Mouse (Mus musculus) retina, embryonic 14.5 days (tissue): ENCODE measurements around the gene Vwc2l.
A peak's percentile ranks its signal among the peaks of the same experiment; 100 is the strongest.

Experiments
- DNase-seq: peaks from one replicate; pipeline ENCODE4 v3.0.0-alpha.2; 2015; ENCODE audit warnings: low spot score

Vwc2l gene

GRCm38 (mm10) chr1:70725655-70726066 lies at the start of gene Vwc2l:
Vwc2l (plus strand) TSS chr1:70725715.
- peak; percentile 86 for DNase-seq

GRCm38 (mm10) chr1:70692529-70692928 lies 33.0 kb upstream of the Vwc2l start:
- DNase-seq: no peak

GRCm38 (mm10) chr1:70700270-70700669 lies 25.2 kb upstream of the Vwc2l start:
- DNase-seq: no peak

- no peak for DNase-seq
Observed at GRCm38 (mm10) chr1:70703934-70704333, 21.6 kb upstream of the Vwc2l start.

GRCm38 (mm10) chr1:70705821-70706220 lies 19.7 kb upstream of the Vwc2l start:
- no peak for DNase-seq

- DNase-seq: no peak
Observed at GRCm38 (mm10) chr1:70725045-70725444, 470 bp upstream of the Vwc2l start.

GRCm38 (mm10) chr1:70787146-70787545 lies 61.6 kb downstream of the Vwc2l start:
- DNase-seq: no peak

GRCm38 (mm10) chr1:70791636-70792035 lies 66.1 kb downstream of the Vwc2l start:
- no peak for DNase-seq

- DNase-seq: no peak
Observed at GRCm38 (mm10) chr1:70795094-70795493, 69.6 kb downstream of the Vwc2l start.

GRCm38 (mm10) chr1:70803401-70803800 lies 77.9 kb downstream of the Vwc2l start:
- no peak for DNase-seq

- no peak for DNase-seq
Observed at GRCm38 (mm10) chr1:70823111-70823510, 97.6 kb downstream of the Vwc2l start.

- DNase-seq: no peak
Observed at GRCm38 (mm10) chr1:70833262-70833661, 107.7 kb downstream of the Vwc2l start.

- no peak for DNase-seq
Observed at GRCm38 (mm10) chr1:70842222-70842621, 116.7 kb downstream of the Vwc2l start.

- no peak for DNase-seq
Observed at GRCm38 (mm10) chr1:70845276-70845675, 119.8 kb downstream of the Vwc2l start.

- peak; percentile 45 for DNase-seq
Observed at GRCm38 (mm10) chr1:70851633-70852390, 126.3 kb downstream of the Vwc2l start.

GRCm38 (mm10) chr1:70853446-70853845 lies 127.9 kb downstream of the Vwc2l start:
- no peak for DNase-seq

- no peak for DNase-seq
Observed at GRCm38 (mm10) chr1:70855912-70856311, 130.4 kb downstream of the Vwc2l start.

- no peak for DNase-seq
Observed at GRCm38 (mm10) chr1:70861672-70862071, 136.2 kb downstream of the Vwc2l start.

- no peak for DNase-seq
Observed at GRCm38 (mm10) chr1:70866137-70866536, 140.6 kb downstream of the Vwc2l start.

- DNase-seq: no peak
Observed at GRCm38 (mm10) chr1:70880496-70880895, 155.0 kb downstream of the Vwc2l start.

GRCm38 (mm10) chr1:70881269-70881668 lies 155.8 kb downstream of the Vwc2l start:
- DNase-seq: peak; percentile 32

GRCm38 (mm10) chr1:70884156-70884555 lies 158.6 kb downstream of the Vwc2l start:
- peak; percentile 42 for DNase-seq

- no peak for DNase-seq
Observed at GRCm38 (mm10) chr1:70902311-70902710, 176.8 kb downstream of the Vwc2l start.

GRCm38 (mm10) chr1:70907366-70907765 lies 181.9 kb downstream of the Vwc2l start:
- DNase-seq: no peak
